Mouse (Mus musculus) megakaryocyte, embryonic 14.5 days (primary cell): ENCODE results near the gene Neto2.

Source experiments
- FLI1 ChIP-seq: IDR thresholded peaks from 2 replicates; pipeline ENCODE4 v1.6.1; 2012; ENCODE audit warnings: low read length, inconsistent platforms, mixed read lengths
- GATA1 ChIP-seq: IDR thresholded peaks from 3 replicates; pipeline ENCODE4 v1.6.1; 2012; ENCODE audit warnings: mixed read lengths, low read length, inconsistent platforms, borderline replicate concordance

DNA sequence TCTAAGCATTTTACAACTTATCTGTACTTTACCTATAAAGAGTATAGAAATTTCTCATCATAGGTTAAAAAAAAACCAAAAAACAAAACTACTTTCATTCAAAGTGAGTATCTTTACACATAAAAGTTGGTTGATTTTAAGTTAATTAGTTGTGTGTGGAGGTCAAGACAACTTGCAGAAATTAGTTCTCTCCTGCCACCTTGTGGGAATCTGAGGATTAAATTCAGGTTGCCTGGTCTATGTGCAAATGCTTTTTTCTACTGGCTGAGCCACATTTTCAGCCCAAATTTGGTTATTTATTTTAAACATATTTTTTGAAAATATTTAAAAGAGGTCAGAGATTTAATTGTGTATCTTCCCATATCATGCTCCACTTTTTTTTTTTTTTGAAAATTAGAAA lies 35.6 kb downstream of the Neto2 start:
- TF ChIP-seq FLI1 (no peak), GATA1 (no peak)
